Mouse (Mus musculus) embryonic facial prominence, embryonic 15.5 days (tissue): ENCODE measurements around the gene Prr5l. TPM values are rescaled to one million over a fixed set of nuclear protein-coding genes. Genes with fewer than 3 reads are reported as not detected.

Experiments
- ATAC-seq: fragments of 200-750 bp; cut with Nextera tagmentation; 2 replicates; pipeline ENCODE4 v1.8.0; 2017; ENCODE audit warnings: low read depth, moderate TSS enrichment; ENCODE audit not compliant: insufficient number of reproducible peaks, low FRiP score, low TSS enrichment
- H3K27ac ChIP-seq: fragments of 300-500 bp; sonication (generic); replicated peaks from 2 replicates; pipeline ENCODE4 v1.5.1; 2015; ENCODE audit warnings: mild to moderate bottlenecking, inconsistent platforms
- H3K27me3 ChIP-seq: fragments of 300-500 bp; sonication (generic); 2 replicates; pipeline ENCODE4 v1.6.1; 2015; ENCODE audit warnings: inconsistent platforms
- H3K36me3 ChIP-seq: fragments of 300-500 bp; sonication (generic); 2 replicates; pipeline ENCODE4 v1.6.1; 2015; ENCODE audit warnings: mild to moderate bottlenecking, inconsistent platforms
- H3K4me1 ChIP-seq: fragments of 300-500 bp; sonication (generic); 2 replicates; pipeline ENCODE4 v1.6.1; 2015; ENCODE audit warnings: inconsistent platforms
- H3K4me2 ChIP-seq: fragments of 300-500 bp; sonication (generic); replicated peaks from 2 replicates; pipeline ENCODE4 v1.6.1; 2015; ENCODE audit warnings: mild to moderate bottlenecking, inconsistent platforms
- H3K4me3 ChIP-seq: fragments of 300-500 bp; sonication (generic); replicated peaks from 2 replicates; pipeline ENCODE4 v1.5.1; 2015; ENCODE audit warnings: mild to moderate bottlenecking, inconsistent platforms
- H3K9ac ChIP-seq: fragments of 300-500 bp; sonication (generic); 2 replicates; pipeline ENCODE4 v1.6.1; 2015; ENCODE audit warnings: inconsistent platforms
- H3K9me3 ChIP-seq: fragments of 300-500 bp; sonication (generic); replicated peaks from 2 replicates; pipeline ENCODE4 v1.6.1; 2016; ENCODE audit warnings: inconsistent platforms
- whole genome bisulfite sequencing: fragments of 180-500 bp; shearing (Covaris S2); methylation state at CpG from one replicate; pipeline ENCODE4 v1.1.7; 2015; 5-methylcytosine and 5-hydroxymethylcytosine counted together
- polyA plus RNA-seq: library from polyadenylated mRNA; unstranded; fragments of >200 nt; fragmentation: Nextera tagmentation; extraction: Ambion mirVana; gene quantifications from 2 replicates; pipeline ENCODE4 v1.2.1, GENCODE M21; 2015

The Prr5l gene
- polyA plus RNA-seq, 1 experiment from 2014 or later, result 24.4 TPM

GRCm38 (mm10) chr2:101679164-101679784 lies 203.6 kb downstream of the Prr5l start:
- Histone ChIP-seq H3K27ac (no peak overlapping the region), H3K4me1 (peaks cover 8% of the 10 kb centered on the region), H3K9ac (peak overlapping the region; percentile 88), H3K9me3 (no peaks in the 10 kb centered on the region), H3K4me3 (peak overlapping the region; percentile 91), H3K4me2 (peak overlapping the region; percentile 79), H3K27me3 (no peaks in the 10 kb centered on the region), H3K36me3 (peaks cover 6% of the 10 kb centered on the region; the same call in 1 of the 2 replicates)
- no peak for ATAC-seq
- 1% methylated on average over 15 of the region's 15 CpGs for WGBS

DNA sequence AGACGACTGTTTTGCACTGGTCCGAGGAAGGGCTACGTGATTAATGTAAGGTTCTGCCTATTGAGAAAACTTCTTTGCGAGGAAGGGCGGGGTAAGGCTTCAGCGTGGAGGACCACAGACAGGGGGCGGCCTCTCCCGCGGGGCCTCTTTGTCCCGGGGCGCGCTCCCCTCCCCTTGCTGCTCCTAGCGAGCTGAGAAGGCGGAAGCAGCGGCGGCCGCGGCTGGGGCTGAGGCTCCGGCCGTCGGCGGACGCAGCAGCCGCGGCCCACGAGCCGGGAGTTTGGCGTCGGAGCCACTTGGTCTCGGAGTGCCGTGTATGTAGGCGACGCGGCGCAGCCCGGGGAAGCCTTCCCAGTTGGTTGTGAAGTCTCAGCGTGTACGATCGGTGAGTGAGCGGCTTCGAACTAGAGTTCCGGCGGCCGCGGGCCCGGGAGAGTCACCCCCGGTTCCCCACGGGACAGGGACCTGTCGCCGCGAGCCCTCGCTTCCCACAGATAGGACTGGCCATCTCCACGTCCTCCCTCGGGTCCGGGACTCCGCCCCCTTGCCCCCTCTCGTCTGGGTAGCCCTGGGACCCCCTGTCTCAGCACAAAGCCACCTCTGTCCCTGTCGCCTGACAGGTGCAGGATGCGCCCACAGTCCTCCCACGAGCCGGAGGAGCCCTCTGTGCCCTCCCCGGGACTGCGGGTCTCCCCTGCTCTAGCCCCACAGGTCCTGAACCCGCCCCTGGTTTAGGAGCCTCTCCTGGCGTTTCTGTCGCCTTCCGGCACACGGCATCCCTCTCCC lies 204.4 kb downstream of the Prr5l start, which contains the start of gene Traf6:
TSS of gene Traf6 (plus strand) at position 194 of the 786 bp plus-strand sequence.
- Histone ChIP-seq H3K9me3 (no peaks in the 10 kb centered on the region), H3K4me1 (peaks cover 8% of the 10 kb centered on the region), H3K27ac (peak within 1 kb of the TSS; percentile 60; the same call in 1 of the 2 replicates), H3K27me3 (no peaks in the 10 kb centered on the region), H3K4me2 (peak within 1 kb of the TSS; percentile 79), H3K9ac (peak within 1 kb of the TSS; percentile 88), H3K36me3 (no peaks in the 10 kb centered on the region), H3K4me3 (peak within 1 kb of the TSS; percentile 91)
- under 1% methylated on average over 68 of the region's 68 CpGs for WGBS
- ATAC-seq, result peak; percentile 88

GRCm38 (mm10) chr2:101673547-101673946 lies 209.3 kb downstream of the Prr5l start:
- Histone ChIP-seq H3K4me2 (no peak overlapping the region), H3K4me1 (no peaks in the 10 kb centered on the region), H3K9me3 (no peaks in the 10 kb centered on the region), H3K27me3 (no peaks in the 10 kb centered on the region), H3K36me3 (no peaks in the 10 kb centered on the region), H3K9ac (no peak overlapping the region), H3K4me3 (no peak overlapping the region), H3K27ac (no peak overlapping the region)
- ATAC-seq, result no peak
- WGBS, result 67% methylated on average over 3 of the region's 3 CpGs

DNA sequence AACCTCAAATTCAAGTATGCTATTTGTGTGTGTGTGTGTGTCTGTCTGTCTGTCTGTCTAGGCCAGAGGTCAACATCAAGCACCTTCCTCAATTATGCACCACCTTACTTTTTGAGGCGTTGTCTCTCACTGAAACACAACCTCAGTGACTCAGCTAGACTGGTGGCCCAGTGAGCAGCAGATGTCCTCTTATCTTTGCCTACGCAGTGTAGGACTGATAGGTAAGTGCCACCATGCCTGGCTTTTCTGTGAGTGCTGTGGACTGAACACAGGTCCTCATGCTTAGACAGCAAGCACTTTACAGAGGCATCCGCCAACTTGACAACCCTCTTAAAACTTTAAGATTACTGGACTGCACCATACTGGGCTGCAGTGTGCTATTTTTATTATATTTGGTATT lies 214.1 kb downstream of the Prr5l start:
- Histone ChIP-seq H3K9me3 (no peaks in the 10 kb centered on the region), H3K4me2 (no peak overlapping the region), H3K9ac (no peak overlapping the region), H3K27me3 (no peaks in the 10 kb centered on the region), H3K4me1 (0 out of 2 replicates have a peak, but pooled peaks cover 3% of the 10 kb centered on the region), H3K27ac (no peak overlapping the region), H3K36me3 (no peaks in the 10 kb centered on the region), H3K4me3 (no peak overlapping the region)
- whole genome bisulfite sequencing, result 82% methylated on average over 3 of the region's 3 CpGs
- ATAC-seq, result no peak

DNA sequence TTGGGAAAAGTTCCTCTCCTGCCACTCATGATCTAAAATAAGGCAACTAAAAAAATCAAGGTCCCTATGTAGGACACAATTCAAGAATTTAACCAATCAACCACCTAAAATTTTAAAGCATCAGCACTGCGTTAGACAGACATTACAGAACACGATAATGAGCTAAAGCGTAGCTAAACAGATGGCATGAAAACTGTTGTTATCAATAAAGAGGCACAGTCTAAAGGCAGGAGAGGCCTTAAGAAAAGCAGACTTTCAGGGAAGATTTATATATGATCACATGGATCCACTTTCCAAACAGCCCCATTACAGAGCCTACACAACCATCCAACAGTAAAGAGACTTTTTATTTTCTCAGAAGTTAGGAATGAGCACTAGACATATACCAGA lies 217.1 kb downstream of the Prr5l start:
- ATAC-seq, result no peak
- no peaks in the 10 kb centered on the region for H3K36me3 ChIP-seq
- H3K4me3 ChIP-seq, result no peak overlapping the region
- 0 out of 2 replicates have a peak, but pooled peaks cover 3% of the 10 kb centered on the region for H3K4me1 ChIP-seq
- H3K27me3 ChIP-seq, result no peaks in the 10 kb centered on the region
- H3K9ac ChIP-seq, result no peak overlapping the region
- H3K4me2 ChIP-seq, result no peak overlapping the region
- WGBS, result 82% methylated on average over 3 of the region's 3 CpGs
- no peaks in the 10 kb centered on the region for H3K9me3 ChIP-seq
- no peak overlapping the region for H3K27ac ChIP-seq

- Histone ChIP-seq H3K9ac (no peak overlapping the region), H3K27me3 (no peaks in the 10 kb centered on the region), H3K4me1 (0 out of 2 replicates have a peak, but pooled peaks cover 3% of the 10 kb centered on the region), H3K36me3 (no peaks in the 10 kb centered on the region), H3K9me3 (no peaks in the 10 kb centered on the region), H3K4me3 (no peak overlapping the region), H3K27ac (no peak overlapping the region), H3K4me2 (no peak overlapping the region)
- WGBS, result 20% methylated on average over 9 of the region's 9 CpGs
- ATAC-seq, result peak; percentile 73; the same call in 1 of the 2 replicates
These were observed 217.6 kb downstream of the Prr5l start for GRCm38 (mm10) chr2:101665058-101665702.

Other genes starting within 250 kb of the Prr5l start
- 0.07 and 0.11 TPM in 2 replicates for gene Rag1, start 233.5 kb downstream of the Prr5l start, polyA plus RNA-seq
- 55.0 and 57.2 TPM in 2 replicates for gene B230118H07Rik, start 233.5 kb downstream of the Prr5l start, polyA plus RNA-seq
- gene Traf6, start 204.6 kb downstream of the Prr5l start, polyA plus RNA-seq, result 9.2 and 10.3 TPM in 2 replicates
- gene Commd9, start 3.2 kb upstream of the Prr5l start, polyA plus RNA-seq, result 66.8 and 70.8 TPM in 2 replicates